Mouse (Mus musculus): ENCODE results near the gene Mylk. TPM values are rescaled to one million over a fixed set of nuclear protein-coding genes. Genes with fewer than 3 reads are reported as not detected.
"Not testable (repeated sequence)": the region's sequence is repeated elsewhere in the genome, so short reads cannot be mapped to it uniquely, and the experiment has no call there.

Gene Mylk
- polyA plus RNA-seq, 1 experiment, result 0.23 TPM

DNA sequence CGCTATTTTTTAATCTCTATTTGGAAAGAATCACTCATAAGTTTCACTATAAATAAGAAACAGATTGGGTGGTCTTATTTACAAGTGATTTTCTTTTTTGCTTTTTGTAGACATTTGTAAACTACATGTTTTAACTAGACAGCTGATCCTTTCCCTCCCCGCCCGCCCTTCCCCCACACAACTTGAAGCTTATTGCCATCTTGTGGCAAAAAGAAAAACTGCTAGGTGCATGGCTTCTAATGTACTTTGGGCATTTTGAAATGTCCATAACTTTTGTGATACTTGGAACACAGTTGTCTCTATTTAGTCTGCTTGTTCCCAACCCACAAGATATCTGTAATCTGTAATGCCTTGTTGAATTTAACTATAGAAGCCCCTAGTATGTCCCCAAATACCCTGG lies 33.5 kb upstream of the Mylk start:
- no peak overlapping the region for H3K4me3 ChIP-seq (ENCODE audit: insufficient read depth, poor library complexity, severe bottlenecking)
- no peaks in the 10 kb centered on the region for H3K27me3 ChIP-seq (ENCODE audit: control insufficient read depth, insufficient read depth, insufficient read length)
- TF ChIP-seq MYOD1 (IDR thresholded peaks at IDR 0.05; ENCODE audit: control insufficient read depth, insufficient read length, low read depth) (no peak), CEBPB (IDR thresholded peaks at IDR 0.05; ENCODE audit: low read depth) (no peak), USF1 (IDR thresholded peaks at IDR 0.05; ENCODE audit: low read depth) (no peak), FOSL1 (IDR thresholded peaks at IDR 0.05; ENCODE audit: insufficient read depth, low read length, poor library complexity, severe bottlenecking) (no peak), CTCF (IDR thresholded peaks at IDR 0.05; ENCODE audit: control insufficient read depth, insufficient read depth, insufficient read length) (no peak), MYOG (IDR thresholded peaks at IDR 0.05; ENCODE audit: control insufficient read depth, extremely low read depth, insufficient read length) (no peak), MAX (IDR thresholded peaks at IDR 0.05) (no peak)

DNA sequence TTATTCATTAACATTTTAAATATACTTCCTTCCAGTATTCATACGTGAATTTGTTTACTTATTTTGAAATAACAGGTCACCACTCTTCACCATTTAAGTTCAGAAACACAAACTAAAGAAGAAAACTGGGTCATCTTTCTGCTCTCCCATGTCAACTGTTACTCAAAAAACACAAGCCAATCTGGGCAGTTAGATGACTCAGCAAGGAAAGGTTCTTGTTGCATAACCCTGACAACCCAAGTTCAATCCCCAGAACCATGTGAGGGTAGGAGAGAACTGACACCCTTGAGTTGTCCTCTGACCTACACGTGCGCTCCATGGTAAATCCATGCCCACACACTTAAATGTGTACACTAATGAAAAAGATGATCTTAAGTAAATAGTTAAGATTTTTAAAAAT lies 19.9 kb upstream of the Mylk start:
- Histone ChIP-seq H3K27me3 (ENCODE audit: control insufficient read depth, insufficient read depth, insufficient read length) (no peaks in the 10 kb centered on the region), H3K79me2 (ENCODE audit: control insufficient read depth, insufficient read depth) (no peaks in the 10 kb centered on the region), H3K36me3 (ENCODE audit: control insufficient read depth, insufficient read depth) (peaks cover 25% of the 10 kb centered on the region), H3K4me3 (ENCODE audit: insufficient read depth, poor library complexity, severe bottlenecking) (no peak overlapping the region), H3ac (ENCODE audit: control insufficient read depth, insufficient read length, low read depth) (no peak overlapping the region), H3K79me3 (ENCODE audit: low read depth) (no peaks in the 10 kb centered on the region)
- TF ChIP-seq FOSL1 (IDR thresholded peaks at IDR 0.05; ENCODE audit: insufficient read depth, low read length, poor library complexity, severe bottlenecking) (no peak), CEBPB (IDR thresholded peaks at IDR 0.05; ENCODE audit: low read depth) (no peak), MYOD1 (IDR thresholded peaks at IDR 0.05; ENCODE audit: control insufficient read depth, insufficient read length, low read depth) (no peak), CTCF (IDR thresholded peaks at IDR 0.05; ENCODE audit: control insufficient read depth, insufficient read depth, insufficient read length) (no peak), MYOG (IDR thresholded peaks at IDR 0.05; ENCODE audit: control insufficient read depth, extremely low read depth, insufficient read length) (no peak), MAX (IDR thresholded peaks at IDR 0.05) (no peak), USF1 (IDR thresholded peaks at IDR 0.05; ENCODE audit: low read depth) (no peak)

More for the DNA sequence above, 33.5 kb upstream of the Mylk start:
- no peaks in the 10 kb centered on the region for H3K79me3 ChIP-seq (ENCODE audit: low read depth)
- no peaks in the 10 kb centered on the region for H3K79me2 ChIP-seq (ENCODE audit: control insufficient read depth, insufficient read depth)
- H3ac ChIP-seq (ENCODE audit: control insufficient read depth, insufficient read length, low read depth), result no peak overlapping the region
- H3K36me3 ChIP-seq (ENCODE audit: control insufficient read depth, insufficient read depth), result peaks cover 29% of the 10 kb centered on the region

DNA sequence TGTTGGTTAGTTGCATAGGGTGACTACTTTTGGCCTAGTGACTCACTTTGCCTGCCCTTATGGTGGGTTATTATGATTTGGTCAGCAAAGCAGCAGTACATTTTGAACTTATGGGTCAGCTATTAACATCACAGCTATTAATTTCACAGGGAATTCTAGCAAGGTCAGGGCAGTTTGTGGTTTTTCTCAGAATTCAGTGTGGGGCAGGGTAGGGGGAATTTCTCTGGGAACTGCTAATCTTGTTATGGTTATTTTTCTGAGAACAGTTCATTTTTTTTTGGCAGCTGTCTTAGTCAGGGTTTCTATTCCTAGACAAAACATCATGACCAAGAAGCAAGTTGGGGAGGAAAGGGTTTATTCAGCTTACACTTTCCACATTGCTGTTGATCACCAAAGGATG lies 16.4 kb upstream of the Mylk start:
- not testable (repeated sequence) for H3K79me2 ChIP-seq (ENCODE audit: control insufficient read depth, insufficient read depth); H3K36me3 ChIP-seq (ENCODE audit: control insufficient read depth, insufficient read depth); H3K79me3 ChIP-seq (ENCODE audit: low read depth); H3K4me3 ChIP-seq (ENCODE audit: insufficient read depth, poor library complexity, severe bottlenecking); H3ac ChIP-seq (ENCODE audit: control insufficient read depth, insufficient read length, low read depth); H3K27me3 ChIP-seq (ENCODE audit: control insufficient read depth, insufficient read depth, insufficient read length)

DNA sequence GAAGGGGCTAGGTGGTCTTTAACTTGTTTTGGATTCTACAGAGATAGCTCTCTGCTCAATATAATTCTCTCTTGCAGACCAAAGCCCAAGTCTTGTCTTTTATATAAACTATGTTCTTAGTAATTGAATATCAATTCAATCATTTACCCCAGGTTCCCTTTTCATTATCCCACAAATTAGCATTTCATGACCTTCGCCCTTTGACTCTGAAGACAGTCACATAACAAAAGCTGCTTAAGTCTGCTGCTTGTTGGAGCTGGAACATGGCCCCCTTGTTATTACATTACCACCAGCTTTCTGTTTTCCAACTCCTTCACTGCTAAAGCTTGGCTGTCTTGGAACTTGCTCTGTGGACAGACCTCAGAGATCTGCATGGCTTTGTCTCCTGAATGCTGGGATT lies 15.6 kb upstream of the Mylk start:
- H3K4me3 ChIP-seq (ENCODE audit: insufficient read depth, poor library complexity, severe bottlenecking), result no peak overlapping the region
- peaks cover under 1% of the 10 kb centered on the region for H3K36me3 ChIP-seq (ENCODE audit: control insufficient read depth, insufficient read depth)
- TF ChIP-seq USF1 (IDR thresholded peaks at IDR 0.05; ENCODE audit: low read depth) (no peak), MYOD1 (IDR thresholded peaks at IDR 0.05; ENCODE audit: control insufficient read depth, insufficient read length, low read depth) (no peak), FOSL1 (IDR thresholded peaks at IDR 0.05; ENCODE audit: insufficient read depth, low read length, poor library complexity, severe bottlenecking) (no peak), CTCF (IDR thresholded peaks at IDR 0.05; ENCODE audit: control insufficient read depth, insufficient read depth, insufficient read length) (no peak), MAX (IDR thresholded peaks at IDR 0.05) (no peak), CEBPB (IDR thresholded peaks at IDR 0.05; ENCODE audit: low read depth) (no peak), MYOG (IDR thresholded peaks at IDR 0.05; ENCODE audit: control insufficient read depth, extremely low read depth, insufficient read length) (no peak)
- no peak overlapping the region for H3ac ChIP-seq (ENCODE audit: control insufficient read depth, insufficient read length, low read depth)
- H3K79me2 ChIP-seq (ENCODE audit: control insufficient read depth, insufficient read depth), result no peaks in the 10 kb centered on the region
- no peaks in the 10 kb centered on the region for H3K79me3 ChIP-seq (ENCODE audit: low read depth)
- no peaks in the 10 kb centered on the region for H3K27me3 ChIP-seq (ENCODE audit: control insufficient read depth, insufficient read depth, insufficient read length)

DNA sequence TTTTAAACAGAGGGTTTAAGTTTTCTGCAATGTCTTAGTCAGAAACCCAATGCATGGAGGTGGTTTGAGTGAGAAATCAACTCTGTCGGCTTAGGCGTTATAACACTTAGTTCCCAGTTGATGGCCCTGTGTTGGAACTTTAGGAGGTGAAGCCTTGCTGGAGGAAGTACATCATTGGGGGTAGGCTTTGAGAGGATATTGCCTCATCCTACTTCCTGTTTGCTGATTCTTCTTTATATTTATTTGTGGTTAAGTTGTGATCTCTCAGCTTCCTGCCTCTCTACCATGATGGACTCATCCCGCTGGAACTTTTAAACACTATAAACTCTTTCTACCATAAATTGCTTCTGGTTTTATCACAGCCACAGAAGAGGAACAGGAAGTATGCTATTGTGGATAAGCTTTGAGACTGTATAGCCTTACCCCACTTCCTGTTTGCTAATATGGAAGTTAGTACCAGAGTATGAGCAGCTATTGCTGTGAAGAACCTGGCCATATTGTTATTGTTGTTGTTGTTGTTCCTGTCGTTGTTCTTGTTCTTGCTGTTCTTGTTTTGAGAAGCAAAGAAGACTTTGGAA lies 6.3 kb upstream of the Mylk start:
- Histone ChIP-seq H3K79me3 (ENCODE audit: low read depth) (no peaks in the 10 kb centered on the region), H3K36me3 (ENCODE audit: control insufficient read depth, insufficient read depth) (no peaks in the 10 kb centered on the region), H3ac (ENCODE audit: control insufficient read depth, insufficient read length, low read depth) (no peak overlapping the region), H3K4me3 (ENCODE audit: insufficient read depth, poor library complexity, severe bottlenecking) (no peak overlapping the region), H3K79me2 (ENCODE audit: control insufficient read depth, insufficient read depth) (no peaks in the 10 kb centered on the region), H3K27me3 (ENCODE audit: control insufficient read depth, insufficient read depth, insufficient read length) (no peaks in the 10 kb centered on the region)
- TF ChIP-seq USF1 (IDR thresholded peaks at IDR 0.05; ENCODE audit: low read depth), result no peak
- TF ChIP-seq MYOD1 (IDR thresholded peaks at IDR 0.05; ENCODE audit: control insufficient read depth, insufficient read length, low read depth), result no peak
- TF ChIP-seq MAX (IDR thresholded peaks at IDR 0.05), result no peak
- no peak for TF ChIP-seq CTCF (IDR thresholded peaks at IDR 0.05; ENCODE audit: control insufficient read depth, insufficient read depth, insufficient read length)
- no peak for TF ChIP-seq CEBPB (IDR thresholded peaks at IDR 0.05; ENCODE audit: low read depth)
- no peak for TF ChIP-seq FOSL1 (IDR thresholded peaks at IDR 0.05; ENCODE audit: insufficient read depth, low read length, poor library complexity, severe bottlenecking)
- TF ChIP-seq MYOG (IDR thresholded peaks at IDR 0.05; ENCODE audit: control insufficient read depth, extremely low read depth, insufficient read length), result no peak

DNA sequence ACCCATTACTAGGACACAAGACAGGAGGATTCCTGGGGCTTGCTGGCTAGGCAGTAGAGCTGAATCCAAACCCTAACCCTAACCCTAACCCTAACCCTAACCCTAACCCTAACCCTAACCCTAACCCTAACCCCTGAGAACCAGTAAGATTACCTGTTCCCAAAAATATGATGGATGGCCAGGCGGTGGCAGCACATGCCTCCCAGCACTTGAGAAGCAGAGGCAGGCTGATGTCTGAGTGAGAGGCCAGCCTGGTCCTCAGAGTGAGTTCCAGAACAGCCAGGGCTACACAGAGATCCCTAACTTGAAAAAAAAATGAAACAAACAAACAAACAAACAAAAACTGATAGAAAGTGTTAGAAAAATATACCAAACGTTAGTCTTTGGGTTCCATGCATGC lies 2.1 kb upstream of the Mylk start:
- Histone ChIP-seq H3K79me2 (ENCODE audit: control insufficient read depth, insufficient read depth) (no peaks in the 10 kb centered on the region), H3K79me3 (ENCODE audit: low read depth) (no peaks in the 10 kb centered on the region), H3K4me3 (ENCODE audit: insufficient read depth, poor library complexity, severe bottlenecking) (no peak overlapping the region), H3K36me3 (ENCODE audit: control insufficient read depth, insufficient read depth) (no peaks in the 10 kb centered on the region), H3ac (ENCODE audit: control insufficient read depth, insufficient read length, low read depth) (no peak overlapping the region), H3K27me3 (ENCODE audit: control insufficient read depth, insufficient read depth, insufficient read length) (no peaks in the 10 kb centered on the region)
- TF ChIP-seq MYOD1 (IDR thresholded peaks at IDR 0.05; ENCODE audit: control insufficient read depth, insufficient read length, low read depth), result no peak
- no peak for TF ChIP-seq MAX (IDR thresholded peaks at IDR 0.05)
- no peak for TF ChIP-seq FOSL1 (IDR thresholded peaks at IDR 0.05; ENCODE audit: insufficient read depth, low read length, poor library complexity, severe bottlenecking)
- TF ChIP-seq MYOG (IDR thresholded peaks at IDR 0.05; ENCODE audit: control insufficient read depth, extremely low read depth, insufficient read length), result no peak
- no peak for TF ChIP-seq CTCF (IDR thresholded peaks at IDR 0.05; ENCODE audit: control insufficient read depth, insufficient read depth, insufficient read length)
- no peak for TF ChIP-seq CEBPB (IDR thresholded peaks at IDR 0.05; ENCODE audit: low read depth)
- TF ChIP-seq USF1 (IDR thresholded peaks at IDR 0.05; ENCODE audit: low read depth), result no peak
